Mouse (Mus musculus) colon, adult 2 months (tissue): ENCODE measurements around the gene Exoc3l. TPM values are rescaled to one million over a fixed set of nuclear protein-coding genes. Genes with fewer than 3 reads are reported as not detected.

Source experiments
- polyA plus RNA-seq: library from polyadenylated mRNA; depleted of rRNA; stranded (reverse); fragments of >200 nt; gene quantifications from 2 replicates; pipeline ENCODE4 v1.2.3, GENCODE M21; 2012; rRNA removed

Exoc3l gene
- 2.5 and 4.1 TPM in 2 replicates for polyA plus RNA-seq

DNA sequence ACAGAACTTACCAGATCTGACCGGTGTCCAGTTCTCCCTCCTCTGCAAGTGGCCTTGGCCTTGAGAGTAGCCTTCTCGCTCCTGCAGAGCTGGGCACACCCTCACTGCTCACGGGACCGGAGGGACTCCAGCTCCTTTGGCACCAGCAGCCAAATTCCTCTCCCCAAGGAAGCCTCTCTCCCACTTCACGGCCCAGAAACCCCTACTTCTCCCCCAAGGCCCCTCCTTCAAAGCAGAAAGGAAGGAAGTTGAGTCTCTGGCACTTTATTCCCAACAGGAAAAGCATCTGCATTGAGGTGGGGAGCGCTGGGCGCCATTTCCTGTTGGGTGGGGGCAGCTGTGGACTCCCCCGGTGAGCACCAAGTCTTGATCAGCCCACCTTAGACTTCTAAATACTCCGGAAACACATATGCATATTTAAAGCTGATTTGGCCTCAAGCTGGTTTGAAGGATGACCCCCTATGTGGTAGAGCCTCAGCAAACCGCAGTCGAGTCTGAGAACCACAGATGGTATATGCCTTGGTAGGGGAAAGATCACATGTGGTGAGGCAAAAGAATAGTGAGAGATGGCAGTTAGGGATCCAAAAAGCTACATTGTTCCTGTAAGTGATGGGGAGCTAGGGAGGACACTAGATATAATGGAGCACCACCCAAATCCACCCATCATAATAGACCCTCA lies at the start of gene Exoc3l:
Gene Exoc3l (minus strand): TSS at position 207 of the 679 bp plus-strand sequence.

DNA sequence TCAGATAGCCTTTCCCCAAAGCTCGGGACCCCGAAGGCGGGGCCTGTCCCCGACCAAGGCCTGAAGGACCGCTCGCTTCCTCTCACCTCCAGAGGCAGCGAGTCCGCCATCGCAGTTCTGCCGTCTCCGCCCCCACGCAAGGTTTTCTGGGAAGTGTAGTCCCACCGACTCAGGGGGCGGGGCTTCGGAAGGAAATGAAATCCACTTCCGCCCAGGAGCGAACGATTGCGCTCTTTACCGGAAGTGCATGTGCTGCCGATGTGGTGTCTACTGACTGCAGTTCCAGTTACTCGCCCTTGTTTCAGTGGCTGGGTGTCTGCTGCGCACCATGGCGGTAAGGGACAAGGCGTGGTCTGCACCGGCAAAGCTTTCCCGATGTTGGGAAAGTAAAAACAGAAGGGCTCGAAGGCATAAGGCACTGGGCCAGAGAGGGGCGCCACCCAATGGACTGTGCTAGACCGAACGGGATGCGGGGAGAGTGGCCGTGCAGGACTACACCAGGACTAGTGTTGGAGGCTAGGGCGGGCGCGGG lies 30.3 kb upstream of the Exoc3l start, which contains the start of the genes Lrrc29 and Tmem208:
Gene Lrrc29 (minus strand): TSS at position 138 of the 532 bp plus-strand sequence.
Gene Tmem208 (plus strand): TSS at position 214 of the 532 bp plus-strand sequence.

DNA sequence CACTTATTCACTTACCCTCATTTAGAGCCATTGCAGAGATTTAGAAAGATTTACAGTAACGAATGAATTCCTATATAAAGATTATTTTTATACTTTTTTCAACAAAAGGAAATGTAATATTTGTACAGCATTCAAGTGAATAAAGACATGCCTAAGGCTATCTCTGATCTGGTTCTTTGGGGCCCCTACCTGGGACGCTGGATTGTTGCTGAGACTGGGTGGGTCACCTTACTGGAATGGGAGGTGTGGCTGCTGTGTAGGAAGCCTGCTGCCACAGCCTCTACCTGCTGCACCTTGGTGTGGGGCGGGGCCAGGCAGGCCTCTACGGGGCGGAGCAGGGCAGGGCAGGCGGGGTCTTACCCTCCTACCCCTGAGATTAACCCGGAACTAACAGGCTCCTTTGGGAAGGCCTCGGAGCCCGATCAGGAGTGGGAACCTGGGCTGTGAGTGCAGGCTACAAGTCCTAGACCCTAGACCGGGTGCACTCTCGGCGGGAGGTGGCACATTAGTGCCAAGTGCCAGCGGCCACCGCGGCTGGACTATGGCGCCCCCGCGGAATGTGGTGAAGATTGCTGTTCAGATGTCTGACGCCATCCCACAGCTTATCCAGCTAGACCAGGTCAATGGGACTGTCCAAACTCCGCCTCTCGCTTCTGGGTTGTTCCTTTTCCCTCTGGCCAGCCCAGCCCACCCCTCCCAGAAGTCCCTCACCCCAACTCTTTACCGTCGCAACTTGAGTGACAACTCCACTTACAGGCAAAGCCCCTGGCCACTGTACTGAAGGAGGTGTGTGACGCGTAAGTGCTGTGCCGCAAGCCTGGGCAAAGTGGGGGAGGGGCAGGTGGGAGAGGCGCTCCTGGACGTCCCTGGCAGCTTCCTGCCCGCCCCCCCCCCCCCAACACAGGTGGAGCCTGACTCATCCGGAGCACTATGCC lies 9.6 kb upstream of the Exoc3l start, which contains the start of gene Elmo3:
Gene Elmo3 (plus strand): TSS at position 391 of the 935 bp plus-strand sequence.

DNA sequence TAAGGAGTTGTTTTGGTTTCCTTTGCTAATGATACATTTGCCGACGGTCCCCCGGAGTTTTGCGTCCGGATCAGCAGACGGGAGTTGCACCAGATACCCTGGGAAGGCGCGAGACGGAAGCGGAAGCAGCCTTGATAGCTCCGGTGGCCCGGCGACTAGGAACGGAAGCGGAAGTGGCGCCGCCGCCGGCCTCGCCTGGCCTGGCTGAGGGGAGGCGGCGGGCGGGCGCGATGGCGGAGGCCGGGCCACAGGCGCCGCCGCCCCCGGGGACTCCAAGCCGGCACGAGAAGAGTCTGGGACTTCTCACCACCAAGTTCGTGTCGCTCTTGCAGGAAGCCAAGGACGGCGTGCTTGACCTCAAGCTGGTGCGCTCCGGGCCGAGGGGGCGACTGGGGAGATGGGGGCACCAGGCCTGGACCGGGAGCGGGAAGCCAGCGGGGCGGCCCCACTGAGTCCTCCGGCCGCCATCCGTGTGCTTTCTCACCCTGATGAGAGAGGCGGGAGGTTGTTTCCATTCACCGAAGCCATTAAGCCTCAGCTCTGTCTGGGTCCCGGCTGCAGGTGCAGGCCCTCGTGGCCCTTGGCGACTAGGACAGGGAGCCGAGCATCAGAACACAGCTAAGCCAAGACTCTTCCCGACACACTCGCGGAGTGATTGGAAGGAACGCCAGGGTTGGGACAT lies 1.8 kb upstream of the Exoc3l start, which contains the start of gene E2f4:
Gene E2f4 (plus strand): TSS at position 153 of the 682 bp plus-strand sequence.

DNA sequence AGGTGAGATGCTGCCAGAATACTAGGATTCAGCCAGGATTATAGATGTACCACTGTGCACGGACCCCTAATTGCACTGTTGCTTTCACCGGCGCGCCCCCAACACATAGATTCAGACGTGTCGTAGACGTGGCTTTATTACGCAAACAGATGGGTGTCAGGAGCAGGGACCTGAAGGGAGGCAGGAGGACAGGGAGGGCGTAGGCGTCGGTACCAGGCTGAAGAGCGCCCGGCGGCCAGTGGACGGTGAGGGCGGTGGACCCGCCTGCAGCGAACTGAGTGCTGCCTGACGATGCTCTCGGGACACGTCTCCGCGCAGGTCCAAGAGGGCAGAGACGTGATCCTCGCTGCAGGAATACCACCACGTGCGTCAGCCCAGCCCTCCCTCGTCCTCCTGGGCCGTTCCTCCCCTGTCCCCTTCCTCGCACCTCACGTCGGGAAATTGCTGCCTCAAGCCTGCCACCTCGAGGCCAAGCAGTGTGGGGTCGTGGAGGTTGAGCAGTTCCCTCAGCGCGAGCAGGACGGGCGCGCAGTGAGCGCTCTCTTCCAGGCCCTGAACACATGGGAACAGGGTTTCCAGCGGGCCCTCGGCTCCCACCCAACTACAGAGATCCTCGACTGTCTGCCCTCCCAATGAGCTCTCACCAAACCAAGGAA lies 6.0 kb downstream of the Exoc3l start, which contains the start of gene 4931428F04Rik:
Gene 4931428F04Rik (minus strand): TSS at position 60 of the 656 bp plus-strand sequence.

DNA sequence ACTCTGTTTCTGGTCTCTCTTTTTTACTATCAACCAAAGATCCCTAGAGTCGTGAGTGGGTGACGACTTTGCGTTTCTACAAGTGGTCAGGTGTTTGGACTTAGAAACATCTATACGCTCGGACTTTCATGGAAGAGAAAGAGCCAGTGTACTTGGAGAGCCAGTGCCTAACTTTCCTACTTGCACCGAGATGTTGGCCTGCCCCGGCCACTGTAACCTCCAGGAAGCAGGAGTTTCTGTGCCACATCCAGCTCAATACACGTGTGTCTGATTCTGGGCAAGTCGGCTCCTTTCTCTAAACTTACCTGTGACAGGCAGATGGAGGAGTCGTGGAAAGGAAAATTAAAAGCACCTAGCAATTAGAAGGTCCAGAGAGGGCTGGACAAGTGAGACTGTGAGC lies 20.1 kb downstream of the Exoc3l start, which contains the start of gene Nol3:
Gene Nol3 (plus strand): TSS at position 301 of the 400 bp plus-strand sequence.

DNA sequence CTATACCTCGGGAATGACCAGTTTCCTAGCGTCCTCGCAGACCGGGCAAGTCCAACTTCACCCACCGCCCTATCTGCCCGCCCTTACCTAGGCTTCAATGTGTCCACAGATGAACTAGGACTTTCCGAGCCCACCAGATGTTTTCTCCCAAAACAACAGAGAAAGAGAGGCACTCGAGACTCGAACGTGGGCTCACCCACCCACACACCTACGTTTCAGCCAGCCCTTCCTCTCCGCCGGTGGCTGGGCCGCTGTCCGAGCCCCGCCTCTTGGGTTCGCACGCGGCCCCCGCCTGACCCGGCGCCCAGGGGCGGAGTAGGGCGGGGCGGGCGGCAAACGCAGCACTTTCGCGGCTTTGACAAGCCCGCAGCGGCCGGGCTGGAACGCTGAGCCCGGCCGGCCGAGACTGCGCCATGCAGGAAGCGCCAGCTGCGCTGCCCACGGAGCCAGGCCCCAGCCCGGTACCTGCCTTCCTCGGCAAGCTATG lies 26.4 kb downstream of the Exoc3l start, which contains the start of gene Hsf4:
Gene Hsf4 (plus strand): TSS at position 341 of the 487 bp plus-strand sequence.

DNA sequence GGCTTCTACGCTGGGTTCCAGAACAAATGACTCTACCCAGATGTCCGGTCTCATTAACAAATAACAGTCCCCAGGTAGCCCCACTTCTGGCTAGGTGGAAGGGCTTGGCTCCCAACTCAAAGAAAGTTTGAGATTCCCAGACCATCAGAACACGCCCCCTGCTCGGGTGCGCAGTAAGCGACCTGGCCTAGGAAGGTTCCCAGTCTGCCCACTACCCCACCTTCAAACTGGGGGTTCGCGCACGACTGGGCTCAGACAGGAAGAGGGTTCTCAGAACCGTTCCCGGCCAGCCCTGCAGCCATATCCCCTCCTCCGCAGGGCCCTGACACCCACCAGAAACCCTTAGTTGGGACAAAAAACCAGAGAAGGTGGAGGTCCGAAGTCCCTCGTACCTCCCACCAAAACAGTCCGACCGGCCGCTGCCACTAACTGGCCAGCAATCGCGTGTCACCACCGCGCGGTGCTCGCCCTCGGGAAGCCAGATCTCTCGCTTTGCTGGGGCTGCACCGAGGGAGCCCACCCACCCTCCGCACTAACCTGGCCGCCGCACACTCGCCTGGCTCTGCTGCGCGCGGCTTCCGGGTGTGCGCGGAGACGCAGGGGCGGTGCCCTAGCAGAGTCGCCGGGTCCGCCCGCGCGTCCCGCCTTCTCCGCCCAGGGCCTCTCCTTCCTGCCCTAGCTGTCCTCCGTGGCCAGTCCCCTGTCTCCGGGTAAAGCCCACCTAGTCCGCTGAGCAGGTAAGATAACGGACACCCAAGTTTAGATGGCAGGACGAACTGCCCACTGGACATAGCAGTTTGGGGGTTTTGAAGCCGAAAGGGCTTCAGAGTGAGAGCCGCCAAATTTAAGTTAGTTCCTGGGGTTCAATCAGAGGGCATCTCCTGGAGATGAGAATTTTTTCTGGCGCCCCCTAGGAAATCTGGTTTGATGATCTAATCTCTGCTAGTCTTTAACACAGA lies 31.6 kb downstream of the Exoc3l start, which contains the start of the genes Tradd and Fbxl8:
Gene Tradd (minus strand): TSS at position 586 of the 959 bp plus-strand sequence.
Gene Fbxl8 (plus strand): TSS at position 625 of the 959 bp plus-strand sequence.

DNA sequence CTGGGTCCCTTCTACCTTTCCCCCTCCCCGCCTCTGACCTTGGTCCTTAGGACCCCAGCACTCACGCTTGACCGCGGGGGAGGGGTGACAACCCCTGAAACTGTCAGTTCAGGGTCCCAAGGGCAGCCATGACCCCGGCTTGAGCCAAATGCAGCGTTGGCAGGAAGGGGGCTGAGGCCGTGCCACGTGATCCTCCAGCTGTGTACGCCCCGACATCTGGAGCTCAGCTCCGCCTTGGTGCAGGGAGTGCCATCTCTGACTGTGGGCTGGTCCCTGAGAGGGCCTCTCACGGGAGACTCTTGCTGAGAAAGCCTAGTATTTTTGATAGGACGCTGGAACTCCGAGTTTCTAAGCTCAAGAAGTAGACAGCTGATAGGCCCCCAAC lies 40.9 kb downstream of the Exoc3l start, which contains the start of gene B3gnt9:
Gene B3gnt9 (minus strand): TSS at position 188 of the 385 bp plus-strand sequence.

Other genes with a start within 250 kb of the Exoc3l start
- not detected in 2 replicates for gene Ces3a, start 247.5 kb downstream of the Exoc3l start, polyA plus RNA-seq
- gene Ces3b, start 212.3 kb downstream of the Exoc3l start, polyA plus RNA-seq, result 0.07 TPM in 1 of 2 replicates, not detected in the other
- gene Ces4a, start 164.3 kb downstream of the Exoc3l start, polyA plus RNA-seq, result not detected in 2 replicates
- gene Cbfb, start 125.4 kb downstream of the Exoc3l start, polyA plus RNA-seq, result 6.9 and 10.0 TPM in 2 replicates
- gene D230025D16Rik, start 71.0 kb downstream of the Exoc3l start, polyA plus RNA-seq, result 14.8 and 16.9 TPM in 2 replicates
- 35.2 and 44.8 TPM in 2 replicates for gene B3gnt9, start 40.9 kb downstream of the Exoc3l start, polyA plus RNA-seq
- gene Tradd, start 31.5 kb downstream of the Exoc3l start, polyA plus RNA-seq, result 129 and 138 TPM in 2 replicates
- 32.7 and 38.4 TPM in 2 replicates for gene Fbxl8, start 31.5 kb downstream of the Exoc3l start, polyA plus RNA-seq
- gene Hsf4, start 26.3 kb downstream of the Exoc3l start, polyA plus RNA-seq, result 2.5 and 2.8 TPM in 2 replicates
- 3.5 and 4.6 TPM in 2 replicates for gene Nol3, start 20.0 kb downstream of the Exoc3l start, polyA plus RNA-seq
- gene 4931428F04Rik, start 6.2 kb downstream of the Exoc3l start, polyA plus RNA-seq, result 4.0 TPM in 2 replicates
- gene E2f4, start 1.6 kb upstream of the Exoc3l start, polyA plus RNA-seq, result 125 and 134 TPM in 2 replicates
- gene Elmo3, start 9.5 kb upstream of the Exoc3l start, polyA plus RNA-seq, result 87.8 and 103 TPM in 2 replicates
- gene Lrrc29, start 30.2 kb upstream of the Exoc3l start, polyA plus RNA-seq, result 7.6 and 9.6 TPM in 2 replicates
- 89.6 and 121 TPM in 2 replicates for gene Tmem208, start 30.3 kb upstream of the Exoc3l start, polyA plus RNA-seq
- gene Fhod1, start 51.9 kb upstream of the Exoc3l start, polyA plus RNA-seq, result 40.7 and 41.1 TPM in 2 replicates
- 9.1 and 11.1 TPM in 2 replicates for gene Slc9a5, start 52.7 kb upstream of the Exoc3l start, polyA plus RNA-seq
- gene Plekhg4, start 77.2 kb upstream of the Exoc3l start, polyA plus RNA-seq, result 0.37 and 0.56 TPM in 2 replicates
- 0.05 TPM in 1 of 2 replicates, not detected in the other for gene Kctd19, start 117.4 kb upstream of the Exoc3l start, polyA plus RNA-seq
- gene Lrrc36, start 117.5 kb upstream of the Exoc3l start, polyA plus RNA-seq, result 0.16 and 0.56 TPM in 2 replicates
- gene Tppp3, start 175.4 kb upstream of the Exoc3l start, polyA plus RNA-seq, result 319 and 403 TPM in 2 replicates
- 52.7 and 54.0 TPM in 2 replicates for gene Zdhhc1, start 200.8 kb upstream of the Exoc3l start, polyA plus RNA-seq
- 624 and 727 TPM in 2 replicates for gene Hsd11b2, start 222.7 kb upstream of the Exoc3l start, polyA plus RNA-seq